Mouse (Mus musculus) T-helper 17 cell (primary cell): ENCODE data around the gene Sgpl1.

Experiments used
- in situ Hi-C, 2 experiments: fragments of 300-600 bp; cut with MboI, MseI; formaldehyde crosslinking; loops; 1 replicate in 1 of 2; 2 replicates in 1 of 2; pipeline ENCODE4 v1.15.1; 2025; ENCODE audit warnings: high pct_unique_total_duplicates in 2 of 2

Sgpl1 gene

DNA sequence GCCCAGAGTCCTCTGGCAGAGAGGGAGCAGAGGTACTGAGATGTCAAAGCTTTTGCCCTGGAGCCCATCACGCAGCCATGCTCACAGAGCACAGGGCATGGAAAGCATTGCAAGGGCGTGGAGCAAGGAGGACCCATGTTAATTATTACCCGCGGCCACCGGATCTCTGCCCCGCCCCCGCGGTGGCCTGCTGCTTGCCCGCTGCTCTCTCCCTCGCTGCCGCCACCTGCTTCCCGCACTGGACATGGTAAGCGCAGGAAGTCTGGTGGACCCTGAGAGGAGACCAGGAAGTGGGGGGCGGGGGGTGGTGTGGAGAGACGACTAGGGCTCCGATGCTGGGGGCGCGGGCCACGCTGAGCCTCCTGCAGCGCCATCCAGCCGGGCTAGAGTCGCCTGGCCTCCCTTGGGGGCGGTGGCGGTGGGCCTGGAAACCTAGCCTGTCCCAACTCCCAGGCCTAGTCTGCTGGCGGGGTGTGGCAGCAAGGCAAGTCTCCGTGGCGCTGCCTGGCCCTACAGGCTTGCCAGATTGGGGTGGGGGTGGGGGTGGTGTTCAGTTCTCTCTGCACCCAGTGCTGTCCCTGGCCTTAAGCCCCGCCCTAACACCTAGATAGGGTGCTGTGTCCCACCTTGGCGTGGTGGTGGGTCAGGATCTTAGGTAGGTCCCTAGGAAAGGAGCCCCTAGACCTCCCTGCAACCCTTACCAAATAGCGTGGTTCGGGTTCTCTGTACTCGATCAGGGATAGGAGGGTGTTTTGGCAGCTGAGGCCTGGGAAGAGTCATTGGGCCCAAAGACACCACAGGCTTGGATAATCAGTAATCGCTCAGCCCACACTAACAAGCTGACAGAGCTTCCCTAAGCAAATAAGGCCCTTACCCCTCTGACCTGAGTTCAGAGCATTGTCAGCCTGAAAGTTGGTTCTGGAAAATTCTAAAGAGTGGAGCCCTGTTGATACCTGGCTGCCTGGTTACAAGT lies 58.0 kb downstream of the Sgpl1 start, which contains the start of gene Pcbd1:
Gene Pcbd1, plus strand, starts transcription at position 162 of the 973 bp plus-strand sequence.
- in situ Hi-C loops, result no loop called here

DNA sequence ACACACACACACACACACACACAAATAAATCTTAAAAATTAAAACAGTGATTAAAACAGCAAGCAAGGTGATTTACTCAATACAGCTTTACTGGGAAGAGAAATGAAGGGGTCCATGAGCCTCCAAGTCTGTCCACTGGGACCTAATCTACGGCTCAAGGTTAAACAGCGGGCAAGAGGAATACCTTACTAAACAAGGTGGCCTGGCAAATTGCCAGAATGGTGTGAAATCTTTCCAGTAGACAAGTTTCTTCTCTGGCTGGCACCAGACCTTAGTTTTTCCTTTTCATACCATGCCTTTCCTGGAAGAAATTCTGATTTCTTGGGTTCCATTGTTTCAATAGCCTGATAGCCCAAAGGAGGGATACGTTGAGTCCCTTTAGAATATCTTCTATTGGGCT lies 59.0 kb downstream of the Sgpl1 start:
- in situ Hi-C loops, result no loop called here

- in situ Hi-C loops, result no loop called here
Measured at GRCm38 (mm10) chr10:61086502-61086901, 61.0 kb downstream of the Sgpl1 start.

DNA sequence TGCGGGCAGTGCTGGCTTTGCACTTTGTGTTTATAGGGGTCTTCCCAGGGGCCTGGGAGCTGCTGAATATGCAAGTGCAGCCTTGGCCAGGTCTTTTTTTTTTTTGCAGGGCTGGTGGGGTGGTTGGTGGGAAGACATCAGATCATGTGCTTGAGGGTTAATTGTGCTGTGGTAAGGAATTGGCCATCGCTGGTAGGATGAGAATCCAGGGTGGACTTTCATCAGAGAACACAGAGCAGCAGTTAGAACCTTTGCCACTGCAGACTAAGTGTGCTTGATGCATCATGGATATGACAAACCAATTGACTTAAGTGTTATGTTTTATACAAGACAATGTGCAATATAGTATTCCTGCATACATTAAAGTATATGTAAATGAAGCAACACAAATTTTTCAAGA lies 62.1 kb downstream of the Sgpl1 start:
- in situ Hi-C loops, result no loop called here

GRCm38 (mm10) chr10:61080931-61081255 lies 66.6 kb downstream of the Sgpl1 start:
- in situ Hi-C loops, result no loop called here

GRCm38 (mm10) chr10:61080227-61080930 lies 67.1 kb downstream of the Sgpl1 start:
- in situ Hi-C loops, result no loop called here

DNA sequence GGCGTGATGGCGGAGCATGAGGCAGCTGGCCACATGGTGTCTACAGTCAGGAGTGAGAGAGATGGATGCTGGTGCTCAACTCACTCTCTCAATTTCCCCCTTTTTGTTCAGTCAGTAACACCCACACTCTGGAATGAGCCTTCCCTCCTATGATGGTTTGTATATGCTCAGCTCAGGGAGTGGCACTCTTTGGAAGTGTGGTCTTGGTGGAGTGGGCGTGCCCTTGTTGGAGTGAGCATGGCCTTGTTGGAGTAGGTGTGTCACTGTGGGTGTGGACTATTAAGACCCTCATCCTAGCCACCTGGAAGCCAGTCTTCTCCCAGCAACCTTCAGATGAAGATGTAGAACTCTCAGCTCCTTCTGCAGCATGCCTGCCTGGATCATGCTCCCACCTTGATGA lies 71.9 kb downstream of the Sgpl1 start:
- in situ Hi-C loops, result loop anchor here in 1 of 2 experiments (10.0 kb wide), 1 partner anchor 741 kb away; no protein-coding TSS in a partner anchor

DNA sequence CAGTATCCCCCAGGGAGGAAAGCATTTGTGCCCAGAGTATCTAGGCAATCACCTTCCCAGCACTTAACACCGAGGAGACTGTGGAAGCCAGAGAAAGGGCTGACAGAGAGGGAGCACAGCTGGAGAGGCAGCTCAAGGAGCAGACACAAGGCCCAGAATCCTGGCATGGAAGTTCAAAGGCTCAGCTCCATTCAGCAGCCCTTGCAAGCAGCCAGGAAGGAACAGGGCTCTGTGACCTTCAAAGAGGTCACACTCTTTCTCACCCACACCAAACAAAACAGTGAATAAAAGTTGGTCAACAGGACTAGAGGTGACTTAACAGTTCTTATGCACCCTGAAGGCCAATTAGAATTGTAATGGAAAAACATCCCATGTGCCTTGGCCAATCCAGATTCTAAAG lies 72.9 kb downstream of the Sgpl1 start:
- in situ Hi-C loops, result loop anchor here (5.0 to 10.0 kb wide), 3 partner anchors 292 to 772 kb away; no protein-coding TSS in a partner anchor

DNA sequence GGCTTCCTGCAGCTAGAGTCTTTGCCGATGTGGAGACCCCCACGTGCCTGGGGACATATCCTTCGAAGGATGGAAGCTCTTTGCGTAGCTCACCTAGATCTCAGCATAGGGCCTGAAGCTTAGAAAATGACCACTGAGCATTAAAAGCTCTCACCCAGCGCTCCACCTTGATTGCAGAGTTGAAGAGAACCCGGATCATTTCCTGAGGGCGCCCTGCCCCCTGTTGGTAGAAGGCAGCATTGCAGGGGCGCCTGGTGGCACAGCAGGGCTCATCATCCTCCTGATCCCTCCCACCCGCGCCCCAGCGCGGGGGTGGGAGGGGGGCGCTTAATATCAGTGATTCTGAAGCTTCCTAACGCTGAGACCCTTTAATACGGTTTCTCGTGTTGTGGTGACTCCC lies 75.2 kb downstream of the Sgpl1 start:
- in situ Hi-C loops, result loop anchor here (5.0 to 10.0 kb wide), 3 partner anchors 290 to 770 kb away; no protein-coding TSS in a partner anchor

GRCm38 (mm10) chr10:61069248-61069647 lies 78.3 kb downstream of the Sgpl1 start:
- in situ Hi-C loops, result no loop called here

- in situ Hi-C loops, result no loop called here
Measured at GRCm38 (mm10) chr10:61068436-61069192, 78.9 kb downstream of the Sgpl1 start.

- in situ Hi-C loops, result no loop called here
Measured at GRCm38 (mm10) chr10:61065287-61066005, 82.1 kb downstream of the Sgpl1 start.

GRCm38 (mm10) chr10:61064635-61065034 lies 82.9 kb downstream of the Sgpl1 start:
- in situ Hi-C loops, result loop anchor here in 1 of 2 experiments (5.0 kb wide), 1 partner anchor 282 kb away; no protein-coding TSS in a partner anchor

- in situ Hi-C loops, result loop anchor here in 1 of 2 experiments (5.0 kb wide), 1 partner anchor 281 kb away; no protein-coding TSS in a partner anchor
Measured at GRCm38 (mm10) chr10:61063271-61063864, 84.1 kb downstream of the Sgpl1 start.

- in situ Hi-C loops, result loop anchor here in 1 of 2 experiments (5.0 to 10.0 kb wide), 3 partner anchors 225 to 1635 kb away; partner anchors contain the start of gene Unc5b
Measured at GRCm38 (mm10) chr10:61059543-61060110, 87.9 kb downstream of the Sgpl1 start.

GRCm38 (mm10) chr10:61059101-61059500 lies 88.4 kb downstream of the Sgpl1 start:
- in situ Hi-C loops, result loop anchor here in 1 of 2 experiments (10.0 kb wide), 2 partner anchors 224 to 1634 kb away; partner anchors contain the start of gene Unc5b

GRCm38 (mm10) chr10:61056661-61057060 lies 90.8 kb downstream of the Sgpl1 start:
- in situ Hi-C loops, result loop anchor here in 1 of 2 experiments (10.0 kb wide), 2 partner anchors 222 to 1632 kb away; partner anchors contain the start of gene Unc5b

- in situ Hi-C loops, result loop anchor here in 1 of 2 experiments (10.0 kb wide), 2 partner anchors 217 to 1627 kb away; partner anchors contain the start of gene Unc5b
Measured at GRCm38 (mm10) chr10:61051993-61052613, 95.4 kb downstream of the Sgpl1 start.
